ENCODE assay signal across 8 mouse cellular contexts in genomic region chr2:180051986-180052733, GRCm38 (mm10). TPM values are rescaled to one million over a fixed set of nuclear protein-coding genes. Genes with fewer than 3 reads are reported as not detected.
DNase-seq lines count a peak whose midpoint lies in the region; ATAC-seq and TF ChIP-seq lines count a peak whose summit lies in the region.
"Had no signal": no experiment of that assay in that cellular context is flagged by ENCODE, and none has a peak within 500 bp of the region (broad histone marks: within the 10 kb centered on the region; RNA-seq: fewer than 3 reads in every experiment).

No protein-coding gene starts in this region.

- DNase-seq in kidney, adult 9 months = peak; percentile 46
- DNase-seq in ES-CJ7 (ENCODE audit: low read depth, low spot score) = peak; percentile 76
- peak; percentile 64 for DNase-seq in lung, postnatal 36 days
- no peak for DNase-seq in urinary bladder, adult 2 months (ENCODE audit: low spot score)
- DNase-seq in adrenal gland, postnatal 4 days (ENCODE audit: low spot score in 2 of 2) = no peak

- no peak overlapping the region for H3K4me3 ChIP-seq in kidney, embryonic 14.5 days (ENCODE audit: low read length)
- no peak overlapping the region for H3K4me3 ChIP-seq in bone marrow macrophage, adult 2 months (ENCODE audit: insufficient read depth, low read length)
- H3K4me3 ChIP-seq: embryonic facial prominence, embryonic 15.5 days had no signal

- H3K27me3 ChIP-seq in kidney, embryonic 14.5 days (ENCODE audit: control insufficient read depth, insufficient read depth, low read length) = no peaks in the 10 kb centered on the region
- H3K27me3 ChIP-seq: embryonic facial prominence, embryonic 15.5 days had no signal

- H3K27ac ChIP-seq in kidney, embryonic 14.5 days (ENCODE audit: low read depth, low read length) = no peak overlapping the region
- no peak overlapping the region for H3K27ac ChIP-seq in bone marrow macrophage, adult 2 months (ENCODE audit: insufficient read depth, low read depth, low read length)
- H3K27ac ChIP-seq: embryonic facial prominence, embryonic 15.5 days had no signal

- peak; percentile 65 for TF ChIP-seq CTCF in bone marrow macrophage, adult 2 months (IDR thresholded peaks at IDR 0.05; ENCODE audit: low read depth, low read length)

- no peak overlapping the region for H3K4me2 ChIP-seq in kidney, embryonic 14.5 days (replicated peaks; ENCODE audit: low read depth, low read length)
- H3K4me2 ChIP-seq: embryonic facial prominence, embryonic 15.5 days had no signal

- H3K9me3 ChIP-seq in kidney, embryonic 14.5 days (ENCODE audit: control insufficient read depth, low read length) = no peaks in the 10 kb centered on the region
- H3K9me3 ChIP-seq: embryonic facial prominence, embryonic 15.5 days had no signal

- no peak for ATAC-seq in kidney, embryonic 14.5 days (ENCODE audit: low FRiP score, low TSS enrichment)

- H3K4me1 ChIP-seq in kidney, embryonic 14.5 days (ENCODE audit: control insufficient read depth, insufficient read depth, low read length) = no peaks in the 10 kb centered on the region
- no peaks in the 10 kb centered on the region for H3K4me1 ChIP-seq in bone marrow macrophage, adult 2 months (ENCODE audit: control insufficient read depth, insufficient read depth, low read length)
- H3K4me1 ChIP-seq: embryonic facial prominence, embryonic 15.5 days had no signal

- WGBS in kidney, embryonic 14.5 days = 87% methylated on average over 14 of the region's 14 CpGs

- TF ChIP-seq POLR2A in bone marrow macrophage, adult 2 months (IDR thresholded peaks at IDR 0.05; ENCODE audit: borderline replicate concordance, low read depth, low read length) = no peak

- peaks cover 34% of the 10 kb centered on the region for H3K36me3 ChIP-seq in kidney, embryonic 14.5 days (ENCODE audit: control insufficient read depth, insufficient read depth, low read length)

- H3K9ac ChIP-seq in kidney, embryonic 14.5 days (ENCODE audit: low read depth, low read length) = no peak overlapping the region
- H3K9ac ChIP-seq: embryonic facial prominence, embryonic 15.5 days had no signal

RNA-seq across cellular contexts. Expression of gene Ss18l1, which starts 9.9 kb away (rescaled TPM):
- 3.5 and 6.9 TPM in 2 replicates for polyA plus RNA-seq in kidney, embryonic 14.5 days (2014; fragmentation: Nextera tagmentation; extraction: Ambion mirVana)
- polyA plus RNA-seq in bone marrow macrophage, adult 2 months (2012; ENCODE audit: insufficient read depth, insufficient read length, missing spikeins) = 4.0 and 5.7 TPM in 2 replicates
- 5.2 and 6.0 TPM in 2 replicates for polyA plus RNA-seq in urinary bladder, adult 2 months (2012; rRNA removed)
- total RNA-seq in adrenal gland, postnatal 4 days (2021) = 1 to 10 TPM; 8.9 to 9.6 TPM

RNA-seq across cellular contexts. Expression of gene Psma7, which starts 9.9 kb away (rescaled TPM):
- 713 and 771 TPM in 2 replicates for polyA plus RNA-seq in kidney, embryonic 14.5 days (2014; fragmentation: Nextera tagmentation; extraction: Ambion mirVana)
- polyA plus RNA-seq in bone marrow macrophage, adult 2 months (2012; ENCODE audit: insufficient read depth, insufficient read length, missing spikeins) = 150 and 155 TPM in 2 replicates
- polyA plus RNA-seq in urinary bladder, adult 2 months (2012; rRNA removed) = 198 and 224 TPM in 2 replicates
- total RNA-seq in adrenal gland, postnatal 4 days (2021) = 100 to 1,000 TPM; 245 to 248 TPM

RNA-seq across cellular contexts. Expression of gene Mtg2, which starts 18.2 kb away (rescaled TPM):
- 24.6 and 28.6 TPM in 2 replicates for polyA plus RNA-seq in kidney, embryonic 14.5 days (2014; fragmentation: Nextera tagmentation; extraction: Ambion mirVana)
- polyA plus RNA-seq in bone marrow macrophage, adult 2 months (2012; ENCODE audit: insufficient read depth, insufficient read length, missing spikeins) = 10.3 and 11.7 TPM in 2 replicates
- polyA plus RNA-seq in urinary bladder, adult 2 months (2012; rRNA removed) = 25.0 and 33.0 TPM in 2 replicates
- 10 to 100 TPM; 16.4 to 17.7 TPM for total RNA-seq in adrenal gland, postnatal 4 days (2021)

RNA-seq across cellular contexts. Expression of gene Lsm14b, which starts 27.4 kb away (rescaled TPM):
- polyA plus RNA-seq in kidney, embryonic 14.5 days (2014; fragmentation: Nextera tagmentation; extraction: Ambion mirVana) = 8.6 and 18.3 TPM in 2 replicates
- polyA plus RNA-seq in bone marrow macrophage, adult 2 months (2012; ENCODE audit: insufficient read depth, insufficient read length, missing spikeins) = 26.2 and 30.9 TPM in 2 replicates
- polyA plus RNA-seq in urinary bladder, adult 2 months (2012; rRNA removed) = 48.7 and 51.4 TPM in 2 replicates
- 10 to 100 TPM; 45.3 to 47.4 TPM for total RNA-seq in adrenal gland, postnatal 4 days (2021)

RNA-seq across cellular contexts. Expression of gene Hrh3, which starts 52.1 kb away (rescaled TPM):
- not detected in 2 replicates for polyA plus RNA-seq in kidney, embryonic 14.5 days (2014; fragmentation: Nextera tagmentation; extraction: Ambion mirVana)
- not detected in 2 replicates for polyA plus RNA-seq in bone marrow macrophage, adult 2 months (2012; ENCODE audit: insufficient read depth, insufficient read length, missing spikeins)
- 2.9 and 3.2 TPM in 2 replicates for polyA plus RNA-seq in urinary bladder, adult 2 months (2012; rRNA removed)
- under 1 TPM; 0.28 to 0.48 TPM for total RNA-seq in adrenal gland, postnatal 4 days (2021)

Comparison
In these comparisons a context has a peak if more than half of its experiments do, and no peak if none do; other contexts are left out.
1. DNase-seq: peak in kidney, adult 9 months (single experiment), ES-CJ7 (single experiment) and lung, postnatal 36 days (single experiment); none in urinary bladder, adult 2 months (single experiment) and adrenal gland, postnatal 4 days (0 of 2).